Mouse (Mus musculus) 3134 (cell line): ENCODE data around the gene Nme3.

Experiments used
- DNase-seq: peaks from one replicate; pipeline ENCODE4 v3.0.0-alpha.2; 2011; ENCODE audit warnings: low spot score; ENCODE audit not compliant: insufficient read length; ENCODE audit errors: extremely low read depth

The Nme3 gene

DNA sequence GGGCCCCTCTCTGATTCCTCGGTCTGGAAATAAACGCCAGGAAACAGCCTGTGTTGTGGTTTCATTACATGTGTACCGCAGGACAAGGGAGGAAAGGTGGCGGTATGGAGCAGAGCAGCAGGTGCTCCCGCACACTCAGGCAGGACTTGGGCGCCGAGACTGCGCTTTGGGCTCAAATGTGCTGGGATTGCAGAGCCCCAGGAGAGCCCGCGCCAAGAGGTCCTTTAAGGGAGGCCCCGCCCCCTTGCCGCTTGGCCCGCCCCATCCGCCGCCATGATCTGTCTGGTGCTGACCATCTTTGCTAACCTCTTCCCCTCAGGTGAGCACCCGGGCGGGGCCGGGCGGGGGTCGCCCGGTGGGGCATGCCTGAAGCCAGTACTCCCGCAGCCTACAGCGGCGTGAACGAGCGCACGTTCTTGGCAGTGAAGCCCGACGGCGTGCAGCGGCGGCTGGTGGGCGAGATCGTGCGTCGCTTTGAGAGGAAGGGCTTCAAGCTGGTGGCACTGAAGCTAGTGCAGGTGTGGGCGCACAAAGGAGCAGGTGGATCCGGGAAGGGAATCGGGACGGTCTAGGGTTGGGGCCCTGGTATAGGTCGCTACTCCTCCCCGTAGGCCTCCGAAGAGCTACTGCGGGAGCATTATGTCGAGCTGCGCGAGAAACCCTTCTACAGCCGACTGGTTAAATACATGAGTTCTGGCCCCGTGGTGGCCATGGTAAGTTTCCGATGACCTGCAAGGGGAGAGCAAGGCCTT lies at the start of gene Nme3:
Gene Nme3, plus strand, starts transcription at position 260 of the 752 bp plus-strand sequence.
- peak; percentile 72 for DNase-seq

GRCm38 (mm10) chr17:24847386-24847785 lies 48.9 kb upstream of the Nme3 start:
- no peak for DNase-seq

- DNase-seq = no peak
Observed at GRCm38 (mm10) chr17:24848600-24849031, 47.7 kb upstream of the Nme3 start.

DNA sequence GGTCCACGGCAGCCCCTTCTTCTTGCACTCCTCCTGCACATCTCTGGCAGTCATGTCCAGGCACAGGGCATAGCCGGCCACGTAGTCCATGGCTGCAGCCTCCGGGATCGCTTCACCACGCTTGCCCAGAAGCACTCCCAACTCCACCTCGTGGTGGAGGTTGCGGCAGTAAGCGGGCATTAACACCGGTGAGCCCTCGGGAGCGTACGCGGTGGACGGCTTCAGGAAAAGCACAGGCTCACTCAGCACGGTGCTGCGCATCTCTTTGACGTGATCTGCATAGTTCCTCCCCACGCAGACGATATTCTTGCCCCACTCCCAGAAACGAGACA lies 46.6 kb upstream of the Nme3 start:
- no peak for DNase-seq

DNA sequence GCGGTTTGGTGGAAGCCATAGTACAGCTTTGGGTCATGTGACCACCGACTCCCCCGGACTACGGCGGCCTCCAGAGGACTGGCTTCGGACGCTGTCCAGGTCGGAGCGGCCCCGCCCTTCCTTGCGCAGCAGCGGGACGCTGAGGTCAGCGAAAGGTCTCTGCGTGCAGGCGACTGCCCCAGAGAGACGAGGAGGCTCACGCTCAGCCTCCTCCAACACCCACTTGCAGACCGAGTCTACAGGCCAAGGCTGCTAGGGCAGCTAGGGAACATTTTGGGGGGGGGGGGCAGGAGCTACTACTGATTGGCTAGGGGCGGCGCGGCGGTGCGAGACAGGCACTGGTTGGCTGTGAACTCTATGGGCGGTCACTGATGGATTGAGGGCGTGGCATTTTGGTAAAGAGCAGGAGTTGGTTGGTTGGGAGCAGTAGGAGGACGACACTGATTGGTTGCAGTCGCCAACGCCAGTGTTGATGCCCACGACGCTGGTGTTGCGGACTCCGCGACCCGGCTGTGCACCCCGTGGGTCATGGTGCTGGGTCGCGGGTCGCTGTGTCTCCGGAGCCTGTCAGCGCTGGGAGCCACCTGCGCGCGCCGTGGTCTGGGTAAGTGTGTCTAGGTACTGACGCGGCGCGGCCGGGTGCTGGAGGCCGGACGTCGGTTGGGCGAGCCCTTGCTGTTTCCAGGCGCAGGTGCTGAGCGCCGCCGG lies 46.1 kb upstream of the Nme3 start, which contains the start of gene Fahd1:
Gene Fahd1, minus strand, starts transcription at position 300 of the 708 bp plus-strand sequence.
- DNase-seq = peak; percentile 98

DNA sequence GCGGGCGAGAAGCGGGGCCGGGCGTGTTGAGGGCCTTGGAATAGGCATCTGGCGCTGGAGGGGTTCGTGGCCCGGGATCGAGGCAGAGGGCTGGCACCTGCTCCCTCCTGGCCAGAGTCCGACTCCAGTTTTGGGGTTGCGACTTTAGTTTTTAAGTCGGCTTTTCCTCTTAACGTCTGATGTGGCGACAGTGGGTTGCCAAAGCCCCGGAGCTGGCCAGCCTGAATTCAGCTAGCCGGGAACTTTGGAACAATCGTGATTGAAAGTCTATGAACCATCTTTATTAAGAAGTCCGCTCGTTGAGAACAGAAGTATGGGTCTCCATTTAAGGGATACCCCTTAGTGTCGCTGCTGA lies 45.5 kb upstream of the Nme3 start:
- no peak for DNase-seq

DNA sequence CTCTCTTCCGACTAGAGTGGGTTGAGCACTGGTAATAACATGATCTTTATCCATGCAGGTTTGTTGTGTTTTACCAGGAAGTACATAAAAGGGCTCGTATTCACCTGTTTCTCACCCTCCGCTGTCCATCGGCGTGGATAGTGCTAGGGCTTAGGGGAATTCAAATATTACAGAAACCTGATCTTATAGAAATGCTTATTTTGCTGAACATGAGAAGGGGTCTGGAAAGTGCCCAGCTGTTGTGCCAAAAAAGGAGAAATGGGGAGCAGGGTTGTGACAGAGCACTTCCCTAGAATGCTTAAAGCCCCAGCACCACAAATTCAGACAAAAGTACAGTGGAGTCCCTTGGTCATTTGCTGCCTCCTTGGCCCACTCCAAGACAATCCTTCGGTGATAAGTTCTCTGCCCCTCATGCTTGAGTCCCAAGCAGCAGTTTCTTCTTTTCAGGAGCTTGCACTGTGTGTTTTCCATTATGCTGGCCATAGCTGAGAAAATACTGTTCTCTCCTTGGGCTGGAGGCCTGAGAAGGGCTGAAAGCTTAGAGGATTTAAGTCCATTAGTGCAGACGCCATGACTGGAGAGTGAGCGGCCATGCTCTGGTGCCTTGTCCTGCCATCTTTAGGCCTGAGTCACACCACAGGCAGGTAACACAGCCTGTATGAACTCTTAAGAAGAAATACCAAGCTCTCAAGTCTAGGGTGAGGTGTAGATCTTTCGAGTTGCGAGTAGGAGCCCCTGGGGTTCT lies 44.7 kb upstream of the Nme3 start:
- DNase-seq = no peak

DNA sequence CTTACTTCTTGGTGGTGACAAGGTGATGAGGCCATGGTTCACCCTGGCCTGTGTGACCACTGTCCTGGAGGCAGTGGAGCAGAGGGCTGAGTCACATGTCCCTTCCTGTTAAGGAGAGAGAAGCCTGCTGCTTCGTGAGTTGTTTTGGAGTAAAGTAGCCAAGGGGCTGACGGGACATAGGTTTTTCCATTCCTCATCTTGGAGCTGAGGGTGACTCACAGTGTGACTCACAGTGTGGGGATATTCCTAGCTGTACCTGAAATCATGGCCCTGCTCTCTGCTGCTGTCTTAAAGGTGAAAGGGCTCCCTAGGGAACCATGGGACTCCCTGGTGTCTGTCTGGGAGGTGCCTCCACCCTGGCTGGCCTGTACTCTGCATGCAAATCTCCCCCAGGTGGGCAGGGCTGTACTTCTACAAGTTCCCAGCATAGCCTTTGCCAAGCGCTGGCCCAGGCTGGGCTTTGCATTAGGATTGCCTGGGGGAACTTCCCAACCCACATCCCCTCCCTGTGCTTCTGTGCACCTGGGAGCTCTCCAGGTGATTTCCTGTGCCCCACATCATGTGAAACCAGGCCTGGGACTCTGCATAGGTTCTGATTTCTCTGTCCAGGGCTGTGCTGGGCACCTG lies 40.3 kb upstream of the Nme3 start:
- peak; percentile 78 for DNase-seq

DNA sequence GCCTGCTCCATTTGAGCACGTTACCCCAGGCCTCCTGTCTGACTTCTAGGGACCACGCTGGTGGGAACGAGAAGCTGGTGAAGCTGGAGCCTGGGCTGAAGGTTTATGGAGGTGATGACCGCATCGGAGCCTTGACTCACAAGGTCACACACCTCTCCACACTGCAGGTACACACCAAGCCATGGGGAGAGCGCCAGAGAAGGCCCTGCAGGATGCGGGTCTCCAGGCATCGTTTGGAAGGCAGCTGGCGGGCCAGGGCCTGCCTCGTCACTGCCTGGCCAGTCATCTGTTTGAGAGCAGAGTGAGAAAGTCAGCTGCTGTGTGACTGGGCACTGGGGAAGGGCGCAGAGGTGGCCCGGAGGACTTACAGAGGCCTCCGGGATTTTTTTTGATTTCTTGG lies 39.7 kb upstream of the Nme3 start:
- DNase-seq = no peak

DNA sequence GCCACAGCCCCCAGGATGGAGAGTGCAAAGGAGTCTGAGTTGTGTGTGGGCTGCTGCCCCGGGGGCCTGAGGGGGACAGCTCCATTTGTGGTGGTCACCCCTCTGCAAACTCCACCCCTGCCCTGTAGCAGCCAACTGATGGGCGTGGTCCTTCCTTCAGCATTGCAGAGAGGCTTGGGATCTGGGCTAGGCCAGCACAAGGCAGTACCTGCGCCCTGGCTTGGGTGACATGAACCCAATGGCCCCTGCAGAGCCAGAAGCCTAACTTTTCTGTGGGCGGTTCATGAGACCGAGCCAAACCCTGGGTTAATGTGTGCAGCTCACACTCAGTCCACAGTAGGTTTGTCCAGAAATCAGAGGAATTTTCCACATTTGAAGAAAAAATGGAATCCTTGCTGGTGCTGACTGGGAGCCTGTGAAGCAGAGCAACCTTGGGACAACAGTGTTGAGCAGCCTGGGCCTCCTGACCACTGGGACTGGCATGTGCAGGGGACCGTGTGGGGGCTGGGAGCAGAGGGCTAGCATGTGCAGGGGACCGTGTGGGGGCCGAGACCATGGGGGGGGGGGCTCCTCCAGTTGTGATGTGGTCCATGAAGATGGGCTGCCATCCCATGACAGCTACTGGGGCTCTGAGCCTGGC lies 38.3 kb upstream of the Nme3 start:
- no peak for DNase-seq

DNA sequence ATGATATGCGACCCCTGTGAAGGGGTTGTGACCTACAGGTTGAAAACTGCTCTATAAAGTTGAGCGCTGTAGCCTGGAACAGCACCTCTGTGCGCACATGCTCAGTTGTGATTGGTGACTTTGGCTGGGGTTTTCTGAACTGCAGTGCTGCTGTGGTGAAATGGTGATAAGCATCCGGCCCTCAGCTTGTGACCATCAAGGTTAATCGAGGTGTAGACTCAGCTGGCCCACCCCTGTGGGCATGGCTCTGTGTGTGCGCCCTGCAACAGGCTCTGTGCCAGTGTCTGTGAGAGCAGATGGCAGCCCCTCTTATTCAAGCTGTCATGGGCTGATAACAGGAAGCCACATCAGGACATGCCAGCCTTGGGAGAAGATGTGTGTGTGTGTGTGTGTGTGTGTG lies 37.3 kb upstream of the Nme3 start:
- DNase-seq = no peak

- no peak for DNase-seq
Observed at GRCm38 (mm10) chr17:24860076-24860475, 36.2 kb upstream of the Nme3 start.

DNA sequence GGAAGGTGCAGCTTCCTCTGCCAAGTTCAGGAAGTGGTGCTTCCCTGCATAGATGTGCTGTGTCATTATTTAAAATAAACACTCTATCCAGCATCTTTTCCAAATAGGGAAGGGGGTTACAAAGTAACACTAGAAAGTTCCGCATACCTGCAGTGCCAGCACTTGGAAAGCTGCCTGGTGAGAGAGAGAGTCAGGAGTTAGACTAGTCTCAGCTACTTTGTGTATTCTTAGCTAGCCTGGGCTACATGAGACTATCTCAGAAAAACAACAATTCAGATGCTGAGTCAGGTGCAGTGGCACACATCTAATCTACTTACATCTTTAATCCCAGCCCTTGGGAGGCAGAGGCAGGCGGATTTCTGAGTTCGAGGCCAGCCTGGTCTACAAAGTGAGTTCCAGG lies 34.5 kb upstream of the Nme3 start:
- DNase-seq = no peak

GRCm38 (mm10) chr17:24865776-24866175 lies 30.5 kb upstream of the Nme3 start, which contains the start of gene Igfals:
Igfals (plus strand) TSS chr17:24865997.
- no peak for DNase-seq

DNA sequence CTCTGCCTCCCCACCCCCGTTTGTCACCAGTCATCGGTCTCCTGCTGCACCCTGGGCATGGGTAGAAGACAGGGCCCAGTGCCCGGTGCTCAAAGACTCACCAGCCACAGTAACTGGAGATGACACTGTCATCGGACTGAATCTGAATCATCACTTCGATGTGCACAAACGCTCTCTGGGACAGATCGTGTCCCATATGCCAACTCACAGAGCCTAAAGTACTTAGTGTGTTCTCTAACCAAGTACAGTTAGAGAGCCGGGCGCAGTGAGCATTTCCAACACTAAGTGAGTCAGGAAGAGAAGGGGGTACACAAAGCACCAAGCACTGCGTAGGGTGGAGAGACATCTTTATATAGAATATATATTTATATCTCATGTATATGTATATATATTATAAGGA lies 28.4 kb upstream of the Nme3 start:
- DNase-seq = no peak

DNA sequence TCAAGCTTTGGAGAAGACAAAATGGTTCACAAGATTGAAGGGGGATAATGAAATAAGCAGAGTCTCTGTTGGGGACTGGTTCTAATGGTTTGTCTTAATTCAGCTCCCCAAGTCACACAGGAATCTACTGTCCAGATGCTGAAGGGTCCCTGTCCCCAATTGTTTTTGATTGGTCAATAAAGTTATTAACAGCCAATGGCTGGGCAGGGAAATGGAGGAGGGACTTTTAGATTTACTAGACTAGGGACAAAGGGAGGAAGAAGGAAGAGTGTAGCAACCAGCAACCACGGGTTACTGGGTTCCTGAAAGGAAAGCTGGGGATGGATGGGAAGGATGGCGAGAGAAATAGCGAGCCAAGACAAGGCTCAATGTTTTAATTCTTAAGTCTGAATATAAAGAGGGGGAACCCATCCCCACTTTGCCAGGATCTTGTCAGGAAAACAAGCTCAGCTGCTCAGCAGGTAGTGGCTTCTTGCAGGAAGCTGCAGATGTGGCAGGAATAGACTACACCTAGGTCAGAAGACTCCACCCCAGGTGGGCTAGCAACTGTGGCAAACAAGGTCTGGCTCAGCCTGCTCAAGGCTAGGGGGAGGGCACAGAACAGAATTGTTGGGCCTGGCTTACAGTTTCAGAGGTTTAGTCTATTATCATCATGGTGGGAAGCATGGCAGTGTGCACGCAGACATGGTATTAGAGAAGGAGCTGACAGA lies 22.4 kb upstream of the Nme3 start:
- no peak for DNase-seq

GRCm38 (mm10) chr17:24874405-24874745 lies 21.9 kb upstream of the Nme3 start:
- no peak for DNase-seq

DNA sequence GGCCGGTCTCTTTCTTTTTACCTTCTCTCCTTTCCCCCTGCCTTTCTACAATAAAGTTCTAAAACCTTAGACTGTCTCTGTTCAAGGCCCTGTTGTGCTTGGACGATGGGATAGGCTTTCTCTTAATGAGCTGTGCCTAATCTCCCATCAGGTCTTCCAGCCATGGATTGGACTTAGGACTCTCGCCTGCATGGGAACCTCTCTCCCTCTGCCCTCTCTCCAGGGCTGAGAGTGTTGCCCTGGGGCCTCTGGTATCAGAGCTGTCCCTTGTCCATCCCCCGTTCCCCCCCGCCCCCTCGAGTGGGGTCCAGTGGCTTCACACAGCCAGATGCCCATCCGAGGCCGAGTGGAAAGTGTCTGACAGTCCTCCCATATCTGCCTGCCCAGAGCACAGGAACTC lies 21.3 kb upstream of the Nme3 start:
- DNase-seq = no peak

GRCm38 (mm10) chr17:24877336-24878116 lies 18.8 kb upstream of the Nme3 start:
- no peak for DNase-seq

- DNase-seq = no peak
Observed at GRCm38 (mm10) chr17:24878117-24878397, 18.2 kb upstream of the Nme3 start.
